ENCODE assay signal across 8 mouse cellular contexts in the genomic region with DNA sequence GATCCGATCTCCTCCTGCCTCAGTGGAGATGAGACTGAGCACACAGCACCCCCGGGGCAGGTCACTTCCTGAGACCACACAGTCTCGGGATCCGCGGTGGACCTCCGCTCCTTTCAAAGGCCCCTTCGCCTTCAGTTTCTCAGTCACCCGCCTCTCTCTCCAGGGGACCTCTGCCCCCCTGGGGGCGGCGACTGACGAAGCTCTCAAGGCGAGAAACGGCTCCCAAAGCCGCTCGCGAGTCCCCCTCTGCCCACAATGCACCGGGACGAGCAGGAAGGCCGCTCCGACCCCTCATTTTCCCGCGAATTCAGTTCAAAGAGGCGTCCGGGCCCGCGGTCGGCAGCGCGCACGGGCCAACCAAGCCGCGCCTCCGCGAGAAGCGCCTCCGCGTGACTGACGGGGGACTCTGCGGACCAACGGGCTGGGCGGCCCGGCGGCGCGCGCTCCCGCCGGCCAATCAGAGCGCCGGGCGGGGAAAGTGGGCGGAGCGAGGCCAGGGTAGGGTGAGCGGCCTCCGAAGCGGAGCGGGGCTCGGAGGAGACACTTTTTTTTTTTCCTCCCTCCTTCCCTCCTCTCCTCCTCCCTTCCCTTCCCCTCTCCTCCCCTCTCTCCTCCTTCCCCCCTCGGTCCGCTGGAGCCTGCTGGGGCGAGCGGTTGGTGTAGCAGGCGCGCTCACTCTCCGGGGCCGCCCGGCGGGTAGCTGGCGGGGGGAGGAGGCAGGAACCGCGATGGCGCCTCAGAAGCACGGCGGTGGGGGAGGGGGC. TPM values are rescaled to one million over a fixed set of nuclear protein-coding genes. Genes with fewer than 3 reads are reported as not detected.
DNase-seq lines count a peak whose midpoint lies in the region; ATAC-seq and TF ChIP-seq lines count a peak whose summit lies in the region.

Gene Suz12 (plus strand): TSS at position 515 of the 764 bp plus-strand sequence.

- H3K36me3 ChIP-seq in megakaryocyte, embryonic 14.5 days (replicated peaks; ENCODE audit: low read length): peaks cover 16% of the 10 kb centered on the region

- peak; percentile 88; the same call in 1 of the 2 replicates for TF ChIP-seq POLR2A in cortical plate, adult 2 months (IDR thresholded peaks at IDR 0.05; ENCODE audit: extremely low read depth, insufficient read depth, low read length)

- peak; percentile 94 for ATAC-seq in activated CD4-positive, CD25-positive, alpha-beta regulatory T cell, adult 4 months

- no peaks in the 10 kb centered on the region for H3K4me1 ChIP-seq in cortical plate, adult 2 months (ENCODE audit: control insufficient read depth, insufficient read depth, low read length)
- H3K4me1 ChIP-seq in megakaryocyte, embryonic 14.5 days: peaks cover 9% of the 10 kb centered on the region; the same call in 1 of the 2 replicates

- 0 out of 2 replicates have a peak within 1 kb of the TSS, but pooled peaks have one; percentile 29 for H3K27ac ChIP-seq in cortical plate, adult 2 months (ENCODE audit: insufficient read depth, low read length)

- no peaks in the 10 kb centered on the region for H3K27me3 ChIP-seq in megakaryocyte, embryonic 14.5 days (replicated peaks)

- H3K4me3 ChIP-seq in cortical plate, adult 2 months (ENCODE audit: insufficient read depth, low read length): peak within 1 kb of the TSS; percentile 72
- peak within 1 kb of the TSS; percentile 98 for H3K4me3 ChIP-seq in megakaryocyte, embryonic 14.5 days (replicated peaks)

- DNase-seq in gastrocnemius, adult 8-10 months (ENCODE audit: low spot score in 2 of 2): peak; percentile 86 to 89
- DNase-seq in hindlimb bud, embryonic 11.5 days (ENCODE audit: extremely low spot score, low read depth, low spot score): peak; percentile 85
- peak; percentile 76 to 93 for DNase-seq in left cerebral cortex, adult 8-10 months (ENCODE audit: low spot score in 2 of 2)
- peak; percentile 97 to 98 for DNase-seq in right cerebral cortex, postnatal 10 days (ENCODE audit: low spot score in 2 of 2)
- peak; percentile 93 for DNase-seq in urinary bladder, postnatal 25 days (ENCODE audit: low spot score)

- no peak for TF ChIP-seq CTCF in cortical plate, adult 2 months (IDR thresholded peaks at IDR 0.05; ENCODE audit: extremely low read depth, insufficient read depth, low read length)

- no peaks in the 10 kb centered on the region for H3K9me3 ChIP-seq in megakaryocyte, embryonic 14.5 days

RNA-seq across cellular contexts. Expression of gene Suz12, which starts in this region (rescaled TPM):
- polyA plus RNA-seq in activated CD4-positive, CD25-positive, alpha-beta regulatory T cell, adult 4 months (2017; shearing (Covaris generic)): 10 to 100 TPM; 31.1 to 45.8 TPM
- polyA plus RNA-seq in cortical plate, adult 2 months (2012; rRNA removed): 16.2 and 16.6 TPM in 2 replicates
- total RNA-seq in gastrocnemius, adult 8-10 months (2022): 10 to 100 TPM; 19.2 to 24.1 (median 21.6) TPM
- 10 to 100 TPM; 34.4 to 48.9 (median 44.7) TPM for total RNA-seq in left cerebral cortex, adult 8-10 months (2022)
- 2.8 and 3.0 TPM in 2 replicates for polyA plus RNA-seq in megakaryocyte, embryonic 14.5 days (2012; ENCODE audit: insufficient read depth, low replicate concordance)

Comparison
In these comparisons a context has a peak if more than half of its experiments do, and no peak if none do; other contexts are left out.
1. Peak in every context shown above with its lines: DNase-seq, ATAC-seq, H3K4me3 ChIP-seq and H3K27ac ChIP-seq.